Mouse (Mus musculus) spleen, adult 2 months (tissue): ENCODE measurements at regions not wholly inside any gene's neighbourhood (a gene's known extent, or its start where the extent isn't known, plus 50 kb on each side); places are given as distances from the start of the nearest gene placed in this dataset.

ENCODE experiments used
- CTCF ChIP-seq: fragments of 200-500 bp; IDR thresholded peaks from 2 replicates; pipeline ENCODE4 v1.5.1; 2011; ENCODE audit warnings: mild to moderate bottlenecking, inconsistent platforms; ENCODE audit not compliant: insufficient read depth, insufficient read length, insufficient replicate concordance; ENCODE audit errors: extremely low read depth
- POLR2A ChIP-seq: fragments of 200-500 bp; IDR thresholded peaks from 2 replicates; pipeline ENCODE4 v1.6.1; 2011; ENCODE audit warnings: low read depth, low read length, inconsistent platforms

- TF ChIP-seq CTCF = no peak
- TF ChIP-seq POLR2A = no peak
Observed at GRCm38 (mm10) chr3:52740466-52741026, 276.5 kb downstream of the Cog6 start.
